Mouse (Mus musculus): ENCODE data around the gene Cks2. TPM values are rescaled to one million over a fixed set of nuclear protein-coding genes. Genes with fewer than 3 reads are reported as not detected.
"Not testable (repeated sequence)": the region's sequence is repeated elsewhere in the genome, so short reads cannot be mapped to it uniquely, and the experiment has no call there.

Cks2 gene
- total RNA-seq, 2 experiments from 2014 or later: not detected

GRCm38 (mm10) chr13:51638958-51639357 lies 6.1 kb upstream of the Cks2 start:
- DNase-seq (ENCODE audit: low spot score): no peak

GRCm38 (mm10) chr13:51641424-51641823 lies 3.6 kb upstream of the Cks2 start:
- DNase-seq (ENCODE audit: low spot score): no peak

- no peak for DNase-seq (ENCODE audit: low spot score)
Measured at GRCm38 (mm10) chr13:51642171-51642778, 2.8 kb upstream of the Cks2 start.

DNA sequence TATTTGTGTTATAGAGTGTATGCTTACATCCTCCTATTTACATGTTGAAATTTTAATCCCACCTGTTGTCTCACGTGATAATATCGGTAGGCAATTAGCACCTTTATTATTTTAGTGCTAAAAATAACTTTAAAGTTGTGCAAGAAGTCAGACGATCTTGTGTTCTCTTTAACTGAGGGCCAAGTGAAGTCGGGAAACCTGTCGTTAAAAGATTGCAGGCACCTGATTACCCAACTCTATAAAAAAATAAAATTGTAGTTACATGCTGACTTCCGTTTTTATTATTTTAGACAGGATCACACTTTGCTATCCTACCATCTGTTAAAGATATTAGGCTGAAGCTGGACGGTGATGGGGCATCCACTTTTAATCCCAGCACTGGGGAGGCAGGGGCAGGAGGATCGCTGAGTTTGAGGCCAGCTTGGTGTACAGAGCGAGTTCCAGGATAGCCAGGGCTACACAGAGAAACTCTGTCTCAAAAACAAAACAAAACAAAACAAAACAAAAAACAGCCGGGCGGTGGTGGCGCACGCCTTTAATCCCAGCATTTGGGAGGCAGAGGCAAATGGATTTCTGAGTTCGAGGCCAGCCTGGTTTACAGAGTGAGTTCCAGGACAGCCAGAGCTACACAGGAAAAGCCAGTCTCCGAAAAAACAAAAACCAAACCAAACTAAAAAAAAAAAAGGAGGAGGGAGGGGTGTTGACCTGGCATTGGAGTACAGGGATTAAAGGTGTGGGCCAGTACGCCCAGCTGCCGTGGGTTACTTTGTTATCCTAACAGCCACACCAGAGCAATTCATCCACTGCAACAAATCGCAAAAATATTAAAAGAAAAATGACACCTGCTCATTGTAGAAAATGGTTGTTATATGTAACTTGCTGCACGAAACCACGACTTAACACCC lies 856 bp upstream of the Cks2 start:
- DNase-seq (ENCODE audit: low spot score): no peak

GRCm38 (mm10) chr13:51645872-51646271 lies 840 bp downstream of the Cks2 start:
- no peak for DNase-seq (ENCODE audit: low spot score)

- DNase-seq (ENCODE audit: low spot score): no peak
Measured at GRCm38 (mm10) chr13:51646362-51647027, 1.5 kb downstream of the Cks2 start.

- no peak for DNase-seq (ENCODE audit: low spot score)
Measured at GRCm38 (mm10) chr13:51647770-51648169, 2.7 kb downstream of the Cks2 start.

DNA sequence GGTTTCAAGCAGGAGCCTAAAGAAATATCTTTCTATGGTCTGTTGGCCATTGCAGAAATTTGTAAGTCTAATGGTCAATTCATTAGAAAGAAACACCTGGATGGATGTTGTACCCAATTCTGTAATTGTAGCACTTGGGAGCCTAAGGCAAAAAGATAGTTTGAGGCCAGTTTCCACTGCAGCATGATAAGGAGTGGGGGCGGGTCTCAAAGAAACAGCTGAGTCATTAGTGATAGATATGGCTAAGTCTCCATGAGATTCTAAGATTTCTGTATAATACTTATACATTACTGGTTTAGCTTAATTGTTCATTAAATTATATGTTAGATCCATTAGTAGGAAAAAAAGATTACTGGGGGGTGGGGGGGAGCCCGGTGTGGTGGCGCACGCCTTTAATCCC lies 3.2 kb downstream of the Cks2 start:
- no peak for DNase-seq (ENCODE audit: low spot score)

GRCm38 (mm10) chr13:51649740-51650139 lies 4.7 kb downstream of the Cks2 start:
- no peak for DNase-seq (ENCODE audit: low spot score)

DNA sequence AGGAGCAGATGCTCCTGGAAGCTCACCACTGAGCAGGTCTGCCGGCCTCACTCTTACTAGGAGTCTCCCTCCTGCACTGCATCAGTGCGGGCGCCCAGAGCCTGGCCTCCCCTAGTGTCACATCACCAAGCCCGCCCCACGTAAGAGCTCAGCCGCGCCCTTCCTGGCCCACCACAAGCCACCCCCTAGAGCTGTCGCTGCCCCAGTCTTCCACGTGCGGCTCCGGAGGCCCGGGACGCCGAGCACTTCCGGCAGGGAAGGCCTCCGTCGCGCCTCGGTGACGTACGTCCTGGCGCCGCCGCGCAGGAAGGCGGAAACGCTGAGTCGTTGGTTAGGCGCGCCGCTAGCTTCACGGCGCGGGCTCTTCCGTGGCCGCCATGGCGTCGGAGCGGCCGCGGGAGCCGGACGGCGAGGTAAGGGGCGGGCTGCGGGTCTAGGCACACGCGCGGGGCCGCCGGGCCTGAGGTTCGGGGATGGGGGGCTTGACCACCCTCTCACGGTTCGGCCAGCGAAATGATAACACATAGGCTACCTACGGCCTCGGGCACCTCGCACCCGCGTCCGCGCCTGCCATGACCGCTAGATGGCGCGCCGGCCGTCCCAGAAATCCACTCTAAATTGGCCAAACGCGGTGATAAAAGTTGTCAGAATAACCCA lies 6.5 kb downstream of the Cks2 start, which contains the start of gene Secisbp2:
Secisbp2 (plus strand) TSS at position 290 of the 657 bp plus-strand sequence.
- peak; percentile 93 for DNase-seq (ENCODE audit: low spot score)

- no peak for DNase-seq (ENCODE audit: low spot score)
Measured at GRCm38 (mm10) chr13:51653159-51653558, 8.1 kb downstream of the Cks2 start.

- DNase-seq (ENCODE audit: low spot score): no peak
Measured at GRCm38 (mm10) chr13:51653961-51654360, 8.9 kb downstream of the Cks2 start.

DNA sequence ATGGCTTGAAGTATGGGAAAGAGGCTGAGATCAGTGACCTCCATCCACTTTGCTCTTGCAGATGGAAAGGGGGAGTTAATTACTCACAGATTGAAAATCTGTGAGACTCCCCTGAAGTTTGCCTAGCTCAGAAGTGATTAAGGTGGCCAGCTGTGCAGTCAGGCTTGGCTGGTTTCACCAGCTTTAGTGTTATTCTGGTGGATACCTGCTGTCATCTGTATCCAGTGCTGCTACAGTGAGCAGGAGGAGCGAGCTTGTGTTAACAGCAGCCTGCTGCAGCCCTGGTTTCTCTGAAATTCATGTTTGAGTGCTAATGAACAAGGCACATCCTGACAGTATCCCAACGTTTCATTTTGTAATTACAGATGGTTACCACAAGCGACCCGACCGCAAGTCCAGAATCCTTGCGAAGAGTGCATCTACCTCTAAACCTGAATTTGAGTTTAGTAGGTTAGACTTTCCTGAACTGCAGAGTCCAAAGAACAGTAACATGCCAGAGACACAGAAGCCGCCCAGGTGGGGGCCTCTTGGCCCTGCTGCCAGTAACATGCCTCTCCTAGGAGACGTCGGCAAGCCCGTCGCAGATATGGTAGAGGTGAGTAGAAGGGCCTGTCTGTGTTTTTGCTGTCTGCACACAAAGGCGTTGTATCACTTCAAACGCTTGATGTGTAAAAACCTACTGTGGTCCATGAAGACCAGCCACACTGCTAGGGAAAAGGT lies 11.6 kb downstream of the Cks2 start:
- no peak for DNase-seq (ENCODE audit: low spot score)

DNA sequence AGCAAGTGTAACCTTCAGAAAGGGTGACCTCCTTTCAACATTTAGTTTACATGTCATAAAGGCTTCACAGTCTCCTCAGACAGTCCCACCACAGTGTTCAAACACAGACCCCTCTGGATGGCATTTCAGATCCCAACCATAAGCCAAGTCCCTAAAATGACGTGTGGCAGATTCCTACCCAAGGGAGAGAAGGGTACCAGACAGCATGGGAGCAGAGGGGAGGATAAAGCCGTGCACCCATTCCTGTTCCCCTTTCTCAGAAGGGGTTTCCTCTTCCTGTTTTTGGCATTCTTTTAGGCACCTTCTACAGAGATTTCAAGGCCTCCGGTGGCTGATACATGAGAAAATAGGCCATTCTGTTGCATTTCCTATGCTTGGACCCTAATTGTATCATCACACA lies 13.1 kb downstream of the Cks2 start:
- DNase-seq (ENCODE audit: low spot score): no peak

DNA sequence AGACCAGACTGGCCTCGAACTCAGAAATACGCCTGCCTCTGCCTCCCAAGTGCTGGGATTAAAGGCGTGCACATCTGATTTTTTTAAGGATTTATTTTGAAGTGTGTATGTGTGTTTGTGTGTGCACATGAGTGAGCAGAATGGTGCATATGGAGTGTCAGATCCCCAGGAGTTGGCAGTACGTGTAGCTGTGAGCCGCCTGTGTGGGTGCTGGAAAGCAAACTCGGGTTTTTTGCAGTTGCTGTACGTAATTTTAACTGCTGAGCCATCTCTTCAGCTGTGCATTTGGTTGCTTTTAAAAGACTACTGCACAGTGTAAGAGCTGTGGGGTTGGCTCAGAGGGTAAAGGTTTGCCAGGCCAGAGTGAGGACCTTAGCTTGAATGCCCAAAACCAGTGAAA lies 14.5 kb downstream of the Cks2 start:
- DNase-seq (ENCODE audit: low spot score): no peak

- DNase-seq (ENCODE audit: low spot score): no peak
Measured at GRCm38 (mm10) chr13:51663561-51663960, 18.5 kb downstream of the Cks2 start.

GRCm38 (mm10) chr13:51668195-51668594 lies 23.2 kb downstream of the Cks2 start:
- not testable (repeated sequence) for DNase-seq (ENCODE audit: low spot score)

GRCm38 (mm10) chr13:51676641-51677040 lies 31.6 kb downstream of the Cks2 start:
- no peak for DNase-seq (ENCODE audit: low spot score)

DNA sequence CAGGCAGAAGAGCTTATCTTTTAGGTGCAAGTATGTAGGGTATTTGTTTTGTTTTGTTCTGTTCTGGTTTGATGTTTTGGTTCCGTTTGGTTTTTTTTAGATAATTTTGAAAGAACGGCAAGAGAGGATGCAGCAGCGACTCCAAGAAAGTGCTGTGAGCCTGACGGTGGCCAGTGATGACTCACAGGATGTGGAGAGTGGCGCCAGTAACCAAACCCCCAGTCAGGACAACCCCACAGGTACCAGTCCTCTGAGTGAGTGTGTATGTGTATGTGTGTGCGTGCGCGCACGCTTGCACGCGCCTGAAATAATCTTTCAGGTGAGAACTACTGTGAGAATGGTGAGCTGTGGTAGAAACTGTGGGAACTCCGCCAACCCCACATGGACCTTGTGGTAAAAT lies 32.0 kb downstream of the Cks2 start:
- DNase-seq (ENCODE audit: low spot score): no peak

GRCm38 (mm10) chr13:51677630-51678185 lies 32.7 kb downstream of the Cks2 start:
- no peak for DNase-seq (ENCODE audit: low spot score)

DNA sequence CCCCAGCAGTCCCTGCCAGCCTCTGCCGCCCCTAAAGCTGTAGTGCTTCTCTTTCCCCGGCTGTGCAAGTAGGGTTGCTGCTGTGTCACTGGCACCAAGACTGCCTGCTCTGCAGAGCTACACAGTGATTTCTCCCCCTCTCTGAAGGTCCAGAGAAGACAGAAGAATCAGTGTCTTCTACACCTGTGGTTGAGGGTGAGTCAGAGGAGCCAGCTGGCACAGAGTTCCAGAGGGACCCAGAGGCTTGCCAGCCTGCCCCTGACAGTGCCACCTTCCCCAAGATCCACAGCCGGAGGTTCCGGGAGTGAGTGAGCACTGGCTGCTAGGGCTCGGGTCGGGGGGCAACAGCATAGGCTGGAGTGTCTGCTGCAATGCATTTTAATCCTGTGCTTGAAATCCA lies 33.7 kb downstream of the Cks2 start:
- DNase-seq (ENCODE audit: low spot score): no peak
